Comparison of ENCODE assay signal across 9 mouse cellular contexts in the genomic region with DNA sequence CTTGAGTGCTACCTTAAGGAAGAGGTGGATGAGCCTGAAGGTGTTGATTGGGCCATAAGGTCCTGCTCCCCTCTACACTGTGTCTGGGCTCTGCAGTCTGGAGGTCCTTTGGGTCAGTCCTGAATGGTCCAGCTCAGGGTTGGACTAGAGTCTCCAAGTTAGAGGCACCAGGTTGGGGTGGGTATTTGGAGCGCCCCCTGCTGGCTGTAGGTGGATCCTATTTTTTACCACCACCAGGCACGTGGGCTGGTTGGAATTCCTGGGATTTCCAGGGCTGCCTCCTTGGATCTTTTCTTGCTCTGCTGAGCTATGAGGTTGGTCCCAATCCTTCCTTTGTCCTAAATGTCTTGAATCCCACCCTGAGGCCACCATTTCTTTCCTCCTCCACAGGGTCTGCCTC. TPM values are rescaled to one million over a fixed set of nuclear protein-coding genes. Genes with fewer than 3 reads are reported as not detected.
A peak's percentile ranks its signal among the peaks of the same experiment; 100 is the strongest.
DNase-seq lines count a peak whose midpoint lies in the region; TF ChIP-seq lines count a peak whose summit lies in the region.
"Had no signal": no experiment of that assay in that cellular context is flagged by ENCODE, and none has a peak within 500 bp of the region (broad histone marks: within the 10 kb centered on the region; RNA-seq: fewer than 3 reads in every experiment).

No protein-coding gene starts in this region.

- no peak overlapping the region for H3K4me3 ChIP-seq in testis, adult 2 months (ENCODE audit: control insufficient read depth, low read depth, low read length)
- no peak overlapping the region for H3K4me3 ChIP-seq in embryonic facial prominence, embryonic 10.5 days
- H3K4me3 ChIP-seq: heart, embryonic 15.5 days had no signal

- H3K4me1 ChIP-seq in testis, adult 2 months (ENCODE audit: control insufficient read depth, insufficient read depth, low read length): no peaks in the 10 kb centered on the region
- H3K4me1 ChIP-seq in embryonic facial prominence, embryonic 10.5 days: no peaks in the 10 kb centered on the region
- H3K4me1 ChIP-seq: heart, embryonic 15.5 days had no signal

- H3K27me3 ChIP-seq in testis, adult 2 months (ENCODE audit: control insufficient read depth, insufficient read depth, low read length): no peaks in the 10 kb centered on the region
- H3K27me3 ChIP-seq in embryonic facial prominence, embryonic 10.5 days (replicated peaks; ENCODE audit: low read depth, poor library complexity, severe bottlenecking): peaks cover 13% of the 10 kb centered on the region; the same call in 1 of the 2 replicates

- DNase-seq in cerebellum, postnatal 36 days: peak; percentile 27 to 30
- DNase-seq in cerebellum, adult 8-10 months: no peak
- DNase-seq in testis, postnatal 10 days (ENCODE audit: low spot score): no peak
- DNase-seq in embryonic facial prominence, embryonic 10.5 days (ENCODE audit: low spot score): peak; percentile 47
- peak; percentile 34 to 35 for DNase-seq in lung, adult 18-20 months
- DNase-seq in thymus, postnatal 25 days: peak; percentile 15
- no peak for DNase-seq in frontal cortex, postnatal 25 days (ENCODE audit: low spot score in 2 of 2)

- H3K27ac ChIP-seq in testis, adult 2 months (ENCODE audit: control insufficient read depth, insufficient read depth, low read depth, low read length): no peak overlapping the region
- no peak overlapping the region for H3K27ac ChIP-seq in embryonic facial prominence, embryonic 10.5 days (replicated peaks)
- H3K27ac ChIP-seq: heart, embryonic 15.5 days had no signal

- TF ChIP-seq CTCF in testis, adult 2 months (IDR thresholded peaks at IDR 0.05; ENCODE audit: control insufficient read depth, insufficient read depth, insufficient replicate concordance, low read depth, low read length): peak; percentile 83; the same call in 1 of the 2 replicates

- H3K36me3 ChIP-seq in testis, adult 2 months (ENCODE audit: control insufficient read depth, insufficient read depth, low read length): no peaks in the 10 kb centered on the region
- no peaks in the 10 kb centered on the region for H3K36me3 ChIP-seq in embryonic facial prominence, embryonic 10.5 days (replicated peaks)
- H3K36me3 ChIP-seq: heart, embryonic 15.5 days had no signal

- TF ChIP-seq POLR2A in testis, adult 2 months (IDR thresholded peaks at IDR 0.05; ENCODE audit: control insufficient read depth, low read depth, low read length): no peak

- 4% methylated on average over 2 of the region's 2 CpGs for WGBS in embryonic facial prominence, embryonic 10.5 days

- H3K9me3 ChIP-seq in embryonic facial prominence, embryonic 10.5 days: no peaks in the 10 kb centered on the region
- H3K9me3 ChIP-seq: heart, embryonic 15.5 days had no signal

RNA-seq across cellular contexts. Expression of a gene that starts 8.5 kb away (rescaled TPM):
- polyA plus RNA-seq in testis, adult 2 months (2012; rRNA removed): not detected in 2 replicates
- 0.13 TPM in 1 of 2 replicates, not detected in the other for polyA plus RNA-seq in embryonic facial prominence, embryonic 10.5 days (2016; fragmentation: Nextera tagmentation; extraction: Ambion mirVana)
- polyA plus RNA-seq: heart, embryonic 15.5 days had no signal

RNA-seq across cellular contexts. Expression of a gene that starts 29.7 kb away (rescaled TPM):
- 54.2 and 74.1 TPM in 2 replicates for polyA plus RNA-seq in testis, adult 2 months (2012; rRNA removed)
- 19.7 and 20.8 TPM in 2 replicates for polyA plus RNA-seq in embryonic facial prominence, embryonic 10.5 days (2016; fragmentation: Nextera tagmentation; extraction: Ambion mirVana)

RNA-seq across cellular contexts. Expression of a gene that starts 37.0 kb away (rescaled TPM):
- 0.13 and 0.61 TPM in 2 replicates for polyA plus RNA-seq in testis, adult 2 months (2012; rRNA removed)
- 3.3 and 4.8 TPM in 2 replicates for polyA plus RNA-seq in embryonic facial prominence, embryonic 10.5 days (2016; fragmentation: Nextera tagmentation; extraction: Ambion mirVana)

RNA-seq across cellular contexts. Expression of a gene that starts 49.3 kb away (rescaled TPM):
- polyA plus RNA-seq in testis, adult 2 months (2012; rRNA removed): 34.4 and 38.9 TPM in 2 replicates
- 1.1 and 1.2 TPM in 2 replicates for polyA plus RNA-seq in embryonic facial prominence, embryonic 10.5 days (2016; fragmentation: Nextera tagmentation; extraction: Ambion mirVana)

Comparison
In these comparisons a context has a peak if more than half of its experiments do, and no peak if none do; other contexts are left out.
1. DNase-seq: peak in cerebellum, postnatal 36 days (2 of 2), embryonic facial prominence, embryonic 10.5 days (single experiment), lung, adult 18-20 months (2 of 2) and thymus, postnatal 25 days (single experiment); none in cerebellum, adult 8-10 months (single experiment), testis, postnatal 10 days (single experiment) and frontal cortex, postnatal 25 days (0 of 2).